Mouse (Mus musculus) stomach, postnatal 0 days (tissue): ENCODE data around the gene Ncapd3.

Experiments
- CTCF ChIP-seq: IDR thresholded peaks from 2 replicates; pipeline ENCODE4 v1.5.1; 2016; ENCODE audit warnings: antibody characterized with exemption, low read depth, mild to moderate bottlenecking, moderate library complexity
- EP300 ChIP-seq: optimal IDR thresholded peaks from 2 replicates; pipeline ENCODE3; 2016; ENCODE audit warnings: antibody characterized with exemption

DNA sequence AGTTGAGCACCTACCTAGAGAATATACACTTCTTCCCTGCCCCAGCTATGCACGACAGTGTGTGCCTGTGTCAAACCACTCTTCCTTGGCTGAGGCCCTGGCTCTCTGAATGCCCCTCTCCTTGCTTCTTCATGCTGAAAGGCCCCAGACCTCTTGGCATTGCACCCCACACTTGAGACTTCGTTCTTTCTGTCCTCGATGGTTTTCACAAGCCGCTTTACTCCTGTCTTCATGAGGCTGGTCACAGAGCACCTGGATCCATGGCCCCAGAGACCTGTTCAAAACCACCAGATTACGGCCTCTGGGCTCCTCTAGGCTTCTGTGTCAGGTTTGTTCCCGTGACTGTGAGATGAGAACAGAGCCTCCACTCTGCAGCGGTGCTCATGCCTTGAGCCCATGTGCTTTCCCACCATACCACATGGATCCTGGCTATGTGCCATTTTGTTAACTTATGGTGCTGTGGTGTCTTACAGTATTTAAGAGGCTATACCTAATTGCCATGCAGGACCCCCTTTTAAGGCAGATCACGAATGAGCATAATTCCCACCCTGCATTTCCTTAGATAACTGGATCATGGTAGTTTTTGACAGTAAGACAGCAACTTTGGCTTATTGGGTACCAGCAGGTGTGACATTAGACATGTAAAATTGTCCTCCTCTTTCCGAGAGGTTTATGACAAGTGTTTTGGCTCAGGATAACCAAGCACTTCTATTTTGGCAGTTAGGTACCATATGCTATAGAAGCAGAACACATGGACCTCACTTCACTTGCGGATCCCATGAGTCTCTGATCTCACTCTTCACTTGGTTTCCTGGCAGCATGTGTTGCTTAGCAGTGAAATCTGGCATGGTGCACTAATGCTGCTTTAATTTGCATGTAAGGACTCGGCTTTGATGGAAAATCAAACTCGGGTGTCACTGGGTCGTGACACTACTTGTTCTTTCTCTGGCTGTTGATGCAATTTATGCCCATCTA, 61.1 kb downstream of the Ncapd3 start:
- TF ChIP-seq EP300: no peak
- no peak for TF ChIP-seq CTCF
